Mouse (Mus musculus): ENCODE results near the gene Hs6st1.

The Hs6st1 gene

DNA sequence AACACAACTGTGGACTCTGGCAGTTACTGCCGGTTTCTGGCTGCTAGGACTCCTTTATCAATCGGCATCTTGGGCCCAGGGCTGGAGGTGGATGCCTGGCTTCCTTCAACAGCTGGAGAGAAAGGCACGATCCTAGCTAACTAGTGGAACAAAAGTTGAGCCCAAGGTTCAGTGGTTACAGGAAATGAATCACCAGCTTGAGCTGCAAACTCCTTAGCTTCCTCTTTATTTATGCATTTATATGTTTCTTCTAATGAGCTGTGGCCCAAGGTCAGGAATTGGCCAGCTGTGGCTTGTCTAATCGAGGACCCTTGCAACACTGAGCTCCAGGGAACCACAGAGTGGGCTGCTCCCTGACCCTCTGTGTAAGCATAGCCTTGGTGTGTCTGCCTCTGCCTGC lies 60.9 kb downstream of the Hs6st1 start:
- no peak for DNase-seq (ENCODE audit: low spot score in 2 of 2)

DNA sequence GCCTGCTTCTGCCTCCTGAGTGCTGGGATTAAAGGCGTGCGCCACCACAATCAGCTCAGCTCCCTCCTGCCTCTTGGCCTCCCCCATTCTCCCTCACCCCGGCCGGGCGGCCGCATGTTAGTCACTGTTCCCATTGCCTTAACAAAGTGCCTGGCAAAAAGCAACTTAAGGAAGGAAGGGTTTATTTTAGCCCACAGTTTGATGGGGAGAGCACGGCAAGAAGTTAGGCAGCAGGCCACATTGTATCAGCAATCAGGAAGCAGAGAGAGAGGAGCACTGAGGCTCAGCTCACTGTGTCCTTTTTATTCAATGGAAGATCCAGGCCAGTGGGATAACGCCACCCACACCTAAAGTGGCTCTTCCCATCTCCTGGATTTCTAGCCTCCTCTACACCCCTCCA lies 61.7 kb downstream of the Hs6st1 start:
- no peak for DNase-seq (ENCODE audit: low spot score in 2 of 2)

DNA sequence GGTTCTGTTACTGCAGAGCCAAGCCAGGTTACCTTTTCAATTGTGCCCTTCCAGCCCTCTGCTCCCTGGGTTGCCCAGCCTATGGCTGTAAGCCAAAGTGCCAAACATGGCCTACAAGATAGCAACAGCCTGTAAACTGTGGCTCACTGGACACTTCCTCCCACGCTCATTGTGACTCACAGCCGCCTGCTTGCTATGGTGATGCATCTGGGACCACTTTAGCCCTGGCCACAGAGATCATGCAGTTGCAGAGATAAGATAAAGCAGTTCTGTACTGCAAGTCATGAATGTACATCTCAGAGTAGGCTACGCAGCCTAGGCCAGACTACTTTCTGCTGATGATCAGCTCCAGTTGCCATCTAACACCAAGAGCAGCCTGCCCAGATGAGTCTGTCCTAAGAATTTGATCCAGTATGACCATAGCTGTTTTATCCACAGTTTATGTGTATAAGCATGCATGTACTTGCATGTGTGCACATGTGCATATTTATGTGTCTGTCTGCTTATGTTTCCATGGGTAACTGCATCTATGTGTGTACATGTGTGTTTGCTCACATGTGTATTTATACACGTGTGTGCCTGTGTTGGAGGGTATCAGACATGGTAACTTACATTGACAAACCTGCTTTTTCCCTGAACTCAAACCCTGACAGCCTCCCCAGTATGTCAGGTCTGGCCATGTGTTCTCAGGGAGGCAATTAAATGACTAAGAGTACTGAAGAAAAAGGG lies 62.3 kb downstream of the Hs6st1 start:
- no peak for DNase-seq (ENCODE audit: low spot score in 2 of 2)

DNA sequence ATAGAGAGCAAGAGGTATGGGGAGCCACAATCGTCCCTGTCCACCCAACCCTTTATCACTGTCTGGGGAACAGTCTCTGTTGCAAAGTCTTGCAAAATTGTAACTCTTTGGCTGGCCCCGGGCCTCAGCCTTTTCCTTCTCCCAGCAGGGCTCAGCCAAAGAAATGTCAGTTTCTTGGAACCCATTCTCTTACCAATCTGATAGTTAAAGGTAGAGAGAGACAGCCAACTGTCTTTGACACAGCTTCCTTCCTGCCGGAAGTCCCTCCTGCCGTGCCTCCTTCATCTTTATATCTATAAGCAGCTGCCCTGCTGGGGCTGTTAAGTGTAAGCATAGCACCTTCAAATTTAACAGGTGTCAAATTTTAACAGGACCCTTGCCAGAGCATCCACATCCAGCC lies 63.0 kb downstream of the Hs6st1 start:
- DNase-seq (ENCODE audit: low spot score in 2 of 2), result no peak

DNA sequence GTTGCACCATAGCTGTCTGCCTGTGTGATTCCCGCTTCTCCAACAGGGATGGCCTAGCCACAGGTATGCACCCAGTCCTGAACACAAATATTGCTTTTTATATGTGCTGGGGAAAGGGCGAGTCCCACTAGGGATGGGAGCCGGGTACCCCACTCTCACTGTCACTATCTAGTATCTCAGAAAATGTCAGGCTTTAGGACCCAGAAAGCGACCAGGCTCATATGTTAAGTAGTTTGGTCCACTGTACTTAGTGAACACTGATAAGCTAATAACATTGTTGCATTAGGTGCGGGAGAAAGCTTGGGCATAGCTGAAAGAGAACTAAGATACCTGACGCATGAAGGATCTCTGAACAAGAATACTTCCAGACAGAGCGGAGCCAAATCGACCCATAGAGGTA lies 63.6 kb downstream of the Hs6st1 start:
- no peak for DNase-seq (ENCODE audit: low spot score in 2 of 2)

DNA sequence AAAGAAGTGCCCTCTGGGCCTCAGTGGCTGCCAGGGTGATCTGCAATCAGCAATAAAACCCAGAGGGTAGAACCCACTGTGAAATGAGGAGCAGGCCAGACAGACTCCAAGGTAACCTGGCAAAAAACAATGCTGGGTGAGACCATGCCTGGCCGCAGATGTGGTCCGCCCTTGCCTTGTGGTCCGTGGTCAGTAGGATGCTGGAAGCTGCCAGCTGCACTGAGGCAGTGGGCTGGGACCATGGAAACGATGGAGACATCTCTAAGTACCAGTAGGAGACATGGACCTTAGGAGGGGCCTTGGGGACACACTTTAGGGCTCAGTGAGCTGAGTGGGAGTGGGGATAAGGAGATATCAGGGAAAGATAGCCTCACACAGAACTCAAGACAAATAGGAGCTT lies 64.0 kb downstream of the Hs6st1 start:
- no peak for DNase-seq (ENCODE audit: low spot score in 2 of 2)

DNA sequence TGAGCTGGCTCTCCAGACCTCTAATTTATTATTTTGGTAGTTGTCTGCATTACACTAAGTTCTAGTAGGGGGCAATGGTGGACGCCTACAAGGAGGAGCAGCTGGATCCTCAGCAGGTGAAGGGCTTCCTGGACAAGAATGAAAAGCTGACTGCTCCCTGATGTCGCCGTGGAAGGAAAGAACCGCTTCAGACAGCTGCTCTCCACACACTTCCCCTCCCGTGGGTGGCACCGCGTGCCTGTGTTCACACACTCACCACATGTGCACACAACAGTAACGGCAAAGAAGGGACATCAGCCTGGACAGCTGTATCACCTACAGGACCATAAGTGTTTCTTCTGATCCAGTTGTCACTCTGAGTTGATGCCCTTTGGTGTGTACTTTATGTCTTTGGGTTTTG lies 64.8 kb downstream of the Hs6st1 start:
- DNase-seq (ENCODE audit: low spot score in 2 of 2), result no peak

DNA sequence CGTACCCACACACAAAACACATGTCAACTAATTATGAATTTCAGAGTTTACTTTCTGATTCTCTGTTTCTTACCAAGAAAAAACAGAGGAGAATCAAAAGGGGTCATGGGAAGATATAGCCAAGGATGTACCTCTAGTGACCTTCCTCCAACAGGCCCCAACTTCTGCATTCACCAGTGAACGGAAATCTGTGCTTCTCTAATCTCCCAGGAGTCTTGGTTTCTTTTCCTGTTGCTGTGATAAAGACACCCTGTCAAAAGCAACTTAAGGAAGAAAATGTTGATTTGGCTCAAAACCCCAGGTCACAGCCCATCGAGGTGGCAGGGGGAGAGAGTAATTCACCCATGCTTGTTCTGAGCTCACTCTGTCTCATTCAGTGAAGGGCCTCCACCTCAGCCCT lies 65.4 kb downstream of the Hs6st1 start:
- no peak for DNase-seq (ENCODE audit: low spot score in 2 of 2)

DNA sequence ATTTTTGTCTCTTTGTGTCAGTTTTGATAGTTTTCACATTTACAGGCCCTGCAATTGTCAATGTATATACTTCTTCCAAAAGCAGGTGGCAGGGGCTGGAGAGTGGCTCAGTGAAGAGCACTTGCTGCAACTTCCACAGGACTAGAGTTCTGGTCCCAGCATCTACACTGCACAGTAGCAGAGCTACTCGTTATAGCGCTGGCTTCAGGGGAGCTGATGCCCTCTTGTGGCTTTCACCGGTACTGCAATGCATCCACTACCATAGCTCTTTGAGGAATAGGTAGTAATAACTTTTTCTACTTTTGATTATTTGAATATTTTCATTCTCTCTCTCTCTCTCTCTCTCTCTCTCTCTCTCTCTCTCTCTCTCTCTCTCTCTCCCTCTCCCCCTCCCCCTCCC lies 66.4 kb downstream of the Hs6st1 start:
- peak; percentile 30 to 65 for DNase-seq (ENCODE audit: low spot score in 2 of 2)

DNA sequence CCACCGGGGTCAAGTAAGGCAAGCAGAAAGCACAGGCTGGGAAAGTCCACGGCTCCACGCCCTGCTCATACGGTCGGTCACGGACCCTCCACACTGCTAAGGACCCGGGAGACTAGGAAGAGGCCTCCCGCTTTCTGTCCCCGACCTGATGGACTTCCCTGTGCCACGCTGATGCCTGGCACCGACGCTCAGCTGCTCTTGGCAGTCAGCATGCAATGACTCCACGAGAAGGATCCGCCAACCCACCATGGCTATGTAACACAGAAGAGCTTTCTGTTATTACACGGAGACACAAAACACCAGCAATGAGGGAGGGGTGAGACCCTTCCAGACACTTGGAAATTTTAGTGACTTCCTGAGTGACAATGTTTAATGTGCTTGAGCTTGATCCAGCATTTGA lies 72.1 kb downstream of the Hs6st1 start:
- DNase-seq (ENCODE audit: low spot score in 2 of 2), result no peak

DNA sequence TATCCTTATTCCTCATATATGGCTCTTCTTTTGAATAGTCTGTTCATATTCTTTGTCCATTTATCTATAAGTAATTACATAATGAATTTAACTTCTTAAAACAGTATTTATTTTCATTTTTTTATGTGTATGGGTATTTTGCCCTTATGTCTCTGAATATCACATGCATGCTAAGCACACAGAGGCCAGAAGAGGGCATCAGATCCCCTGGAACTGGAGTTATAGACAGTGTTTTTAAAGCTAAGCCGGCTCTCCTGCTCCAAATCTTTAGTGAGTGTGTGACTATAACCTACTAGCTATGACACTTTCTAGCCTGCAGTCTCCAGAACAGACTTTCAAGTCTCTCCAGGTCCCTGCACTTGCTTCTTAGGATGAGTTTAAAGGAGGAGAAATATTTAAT lies 76.8 kb downstream of the Hs6st1 start:
- DNase-seq (ENCODE audit: low spot score in 2 of 2), result peak in 1 of 2 experiments; percentile 53

DNA sequence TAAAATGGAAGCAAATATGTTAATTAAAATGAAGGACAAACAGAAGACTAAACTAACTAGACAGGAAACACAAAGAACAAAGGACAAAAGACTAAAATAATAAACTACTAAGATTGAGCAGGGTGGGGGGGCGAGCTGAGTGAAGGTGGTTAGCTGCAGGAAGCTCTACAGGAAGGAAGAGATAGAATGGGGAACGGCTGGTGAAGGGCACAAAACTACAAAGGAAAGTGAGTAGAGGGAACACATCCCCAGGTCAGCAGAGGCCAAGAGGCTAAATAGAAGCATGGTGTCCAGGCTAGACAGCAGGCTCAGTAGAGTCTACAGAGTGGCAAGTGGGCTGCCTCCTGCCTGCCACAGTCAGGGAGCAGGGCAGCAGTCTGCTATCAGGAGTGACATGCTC lies 80.6 kb downstream of the Hs6st1 start:
- DNase-seq (ENCODE audit: low spot score in 2 of 2), result no peak

DNA sequence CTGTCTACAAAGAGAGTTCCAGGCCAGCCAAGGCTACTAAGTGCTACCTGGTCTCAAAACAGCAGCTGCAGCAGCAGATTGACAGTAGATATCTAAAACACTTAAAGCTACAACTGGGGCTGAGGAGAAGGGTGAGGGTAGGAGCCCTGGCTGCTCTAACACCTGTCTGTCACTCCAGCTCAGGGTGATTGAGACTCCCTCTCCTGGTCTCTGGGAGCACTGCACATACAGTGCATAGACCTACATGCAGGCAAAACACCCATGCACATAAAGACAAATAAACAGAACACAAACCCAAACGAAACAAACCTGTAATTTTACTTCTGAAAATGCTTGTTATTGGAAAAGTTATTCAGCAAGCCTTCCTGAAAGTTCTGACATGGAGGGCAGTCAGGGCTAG lies 81.2 kb downstream of the Hs6st1 start:
- DNase-seq (ENCODE audit: low spot score in 2 of 2), result no peak
